Mouse (Mus musculus): ENCODE data around the gene Habp2. TPM values are rescaled to one million over a fixed set of nuclear protein-coding genes. Genes with fewer than 3 reads are reported as not detected.

The Habp2 gene
- polyA plus RNA-seq, 1 experiment from 2014 or later: 20.4 TPM

GRCm38 (mm10) chr19:56263696-56264095 is 23.2 kb upstream of the Habp2 start:
- Histone ChIP-seq H3K4me2 (replicated peaks; ENCODE audit: low read depth, low read length) (no peak overlapping the region), H3K4me1 (ENCODE audit: control insufficient read depth, insufficient read depth, low read length) (no peaks in the 10 kb centered on the region), H3K9ac (ENCODE audit: low read depth, low read length) (no peak overlapping the region), H3K4me3 (ENCODE audit: low read length) (no peak overlapping the region), H3K36me3 (ENCODE audit: control insufficient read depth, insufficient read depth, low read length) (no peaks in the 10 kb centered on the region), H3K27me3 (ENCODE audit: control insufficient read depth, insufficient read depth, low read length) (no peaks in the 10 kb centered on the region), H3K27ac (ENCODE audit: low read depth, low read length) (no peak overlapping the region), H3K9me3 (ENCODE audit: control insufficient read depth, low read length) (no peaks in the 10 kb centered on the region)
- WGBS: 81% methylated on average over 14 of the region's 14 CpGs
- ATAC-seq (ENCODE audit: low FRiP score, low TSS enrichment): 0 out of 2 replicates have a peak, but pooled peaks have one; percentile 40

DNA sequence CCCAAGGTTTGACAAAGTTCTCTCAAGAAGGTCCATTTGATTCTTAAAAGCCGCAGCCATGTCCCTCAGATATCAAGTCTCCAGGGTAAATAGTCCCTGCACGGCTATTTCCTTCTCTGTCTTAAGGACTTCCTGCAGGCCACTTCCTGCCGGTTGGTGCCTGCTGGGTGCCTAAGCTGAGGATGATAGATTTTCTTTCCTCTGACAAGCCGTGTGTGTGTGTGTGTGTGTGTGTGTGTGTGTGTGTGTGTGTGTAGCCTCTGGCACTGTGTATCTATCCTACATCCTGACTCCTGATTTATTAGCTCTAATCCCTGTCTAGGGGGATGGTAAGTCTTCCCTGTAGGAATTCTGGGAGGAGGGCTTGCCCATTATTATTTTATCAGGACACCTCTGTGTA is 22.8 kb upstream of the Habp2 start:
- Histone ChIP-seq H3K27ac (ENCODE audit: low read depth, low read length) (peak overlapping the region; percentile 53; the same call in 1 of the 2 replicates), H3K4me2 (replicated peaks; ENCODE audit: low read depth, low read length) (no peak overlapping the region), H3K4me1 (ENCODE audit: control insufficient read depth, insufficient read depth, low read length) (no peaks in the 10 kb centered on the region), H3K9ac (ENCODE audit: low read depth, low read length) (no peak overlapping the region), H3K27me3 (ENCODE audit: control insufficient read depth, insufficient read depth, low read length) (no peaks in the 10 kb centered on the region), H3K9me3 (ENCODE audit: control insufficient read depth, low read length) (no peaks in the 10 kb centered on the region), H3K36me3 (ENCODE audit: control insufficient read depth, insufficient read depth, low read length) (no peaks in the 10 kb centered on the region), H3K4me3 (ENCODE audit: low read length) (no peak overlapping the region)
- ATAC-seq (ENCODE audit: low FRiP score, low TSS enrichment): peak; percentile 22; the same call in 1 of the 2 replicates
- 34% methylated on average over 4 of the region's 4 CpGs for WGBS

- 68% methylated on average over 5 of the region's 5 CpGs for WGBS
- no peak overlapping the region for H3K4me2 ChIP-seq (replicated peaks; ENCODE audit: low read depth, low read length)
- H3K9me3 ChIP-seq (ENCODE audit: control insufficient read depth, low read length): no peaks in the 10 kb centered on the region
- ATAC-seq (ENCODE audit: low FRiP score, low TSS enrichment): no peak
- H3K27me3 ChIP-seq (ENCODE audit: control insufficient read depth, insufficient read depth, low read length): no peaks in the 10 kb centered on the region
- H3K27ac ChIP-seq (ENCODE audit: low read depth, low read length): peak overlapping the region; percentile 17; the same call in 1 of the 2 replicates
- H3K9ac ChIP-seq (ENCODE audit: low read depth, low read length): no peak overlapping the region
- no peaks in the 10 kb centered on the region for H3K36me3 ChIP-seq (ENCODE audit: control insufficient read depth, insufficient read depth, low read length)
- H3K4me1 ChIP-seq (ENCODE audit: control insufficient read depth, insufficient read depth, low read length): no peaks in the 10 kb centered on the region
- H3K4me3 ChIP-seq (ENCODE audit: low read length): no peak overlapping the region
Observed at GRCm38 (mm10) chr19:56265149-56265548, 21.8 kb upstream of the Habp2 start.

DNA sequence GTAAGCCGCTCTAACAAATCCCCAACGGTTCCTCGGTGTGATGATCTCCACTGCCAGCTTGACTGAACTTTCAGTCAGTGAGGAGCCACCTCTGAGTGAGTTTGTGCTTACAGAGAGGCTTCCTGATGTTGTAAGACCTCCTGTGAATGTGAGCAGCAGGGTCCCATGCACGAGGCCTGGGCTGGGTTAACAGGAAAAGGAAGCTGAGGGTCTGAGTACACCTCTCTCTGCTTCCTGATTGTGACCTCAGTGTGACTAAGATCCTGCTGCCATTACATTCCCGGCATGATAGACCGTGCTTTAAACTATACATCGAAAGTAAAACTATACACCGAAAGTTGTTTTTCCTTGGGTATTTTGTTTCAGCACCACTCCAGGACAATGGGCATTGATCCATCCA is 14.9 kb upstream of the Habp2 start:
- Histone ChIP-seq H3K4me1 (ENCODE audit: control insufficient read depth, insufficient read depth, low read length) (peaks cover 6% of the 10 kb centered on the region; the same call in 1 of the 2 replicates), H3K9me3 (ENCODE audit: control insufficient read depth, low read length) (no peaks in the 10 kb centered on the region), H3K4me2 (replicated peaks; ENCODE audit: low read depth, low read length) (no peak overlapping the region), H3K4me3 (ENCODE audit: low read length) (no peak overlapping the region), H3K9ac (ENCODE audit: low read depth, low read length) (no peak overlapping the region), H3K36me3 (ENCODE audit: control insufficient read depth, insufficient read depth, low read length) (no peaks in the 10 kb centered on the region), H3K27ac (ENCODE audit: low read depth, low read length) (no peak overlapping the region), H3K27me3 (ENCODE audit: control insufficient read depth, insufficient read depth, low read length) (no peaks in the 10 kb centered on the region)
- ATAC-seq (ENCODE audit: low FRiP score, low TSS enrichment): no peak
- 65% methylated on average over 8 of the region's 8 CpGs for WGBS

GRCm38 (mm10) chr19:56277140-56277804 is 9.7 kb upstream of the Habp2 start:
- ATAC-seq (ENCODE audit: low FRiP score, low TSS enrichment): no peak
- H3K27me3 ChIP-seq (ENCODE audit: control insufficient read depth, insufficient read depth, low read length): no peaks in the 10 kb centered on the region
- H3K9me3 ChIP-seq (ENCODE audit: control insufficient read depth, low read length): no peaks in the 10 kb centered on the region
- no peak overlapping the region for H3K27ac ChIP-seq (ENCODE audit: low read depth, low read length)
- peaks cover 6% of the 10 kb centered on the region; the same call in 1 of the 2 replicates for H3K4me1 ChIP-seq (ENCODE audit: control insufficient read depth, insufficient read depth, low read length)
- no peaks in the 10 kb centered on the region for H3K36me3 ChIP-seq (ENCODE audit: control insufficient read depth, insufficient read depth, low read length)
- no peak overlapping the region for H3K4me2 ChIP-seq (replicated peaks; ENCODE audit: low read depth, low read length)
- WGBS: 53% methylated on average over 3 of the region's 3 CpGs
- H3K9ac ChIP-seq (ENCODE audit: low read depth, low read length): no peak overlapping the region
- H3K4me3 ChIP-seq (ENCODE audit: low read length): no peak overlapping the region

- no peak for ATAC-seq (ENCODE audit: low FRiP score, low TSS enrichment)
- no peaks in the 10 kb centered on the region for H3K9me3 ChIP-seq (ENCODE audit: control insufficient read depth, low read length)
- H3K4me3 ChIP-seq (ENCODE audit: low read length): no peak overlapping the region
- H3K4me1 ChIP-seq (ENCODE audit: control insufficient read depth, insufficient read depth, low read length): peaks cover under 1% of the 10 kb centered on the region; the same call in 1 of the 2 replicates
- H3K27me3 ChIP-seq (ENCODE audit: control insufficient read depth, insufficient read depth, low read length): no peaks in the 10 kb centered on the region
- H3K4me2 ChIP-seq (replicated peaks; ENCODE audit: low read depth, low read length): no peak overlapping the region
- H3K36me3 ChIP-seq (ENCODE audit: control insufficient read depth, insufficient read depth, low read length): no peaks in the 10 kb centered on the region
- WGBS: 63% methylated on average over 4 of the region's 4 CpGs
- no peak overlapping the region for H3K9ac ChIP-seq (ENCODE audit: low read depth, low read length)
- H3K27ac ChIP-seq (ENCODE audit: low read depth, low read length): no peak overlapping the region
Observed at GRCm38 (mm10) chr19:56277951-56278350, 9.0 kb upstream of the Habp2 start.

- Histone ChIP-seq H3K4me2 (replicated peaks; ENCODE audit: low read depth, low read length) (no peak overlapping the region), H3K27ac (ENCODE audit: low read depth, low read length) (no peak overlapping the region), H3K4me3 (ENCODE audit: low read length) (no peak overlapping the region), H3K36me3 (ENCODE audit: control insufficient read depth, insufficient read depth, low read length) (no peaks in the 10 kb centered on the region), H3K27me3 (ENCODE audit: control insufficient read depth, insufficient read depth, low read length) (no peaks in the 10 kb centered on the region), H3K4me1 (ENCODE audit: control insufficient read depth, insufficient read depth, low read length) (no peaks in the 10 kb centered on the region; the same call in 1 of the 2 replicates), H3K9me3 (ENCODE audit: control insufficient read depth, low read length) (no peaks in the 10 kb centered on the region), H3K9ac (ENCODE audit: low read depth, low read length) (no peak overlapping the region)
- 81% methylated on average over 11 of the region's 11 CpGs for WGBS
- ATAC-seq (ENCODE audit: low FRiP score, low TSS enrichment): no peak
Observed at GRCm38 (mm10) chr19:56278366-56278765, 8.6 kb upstream of the Habp2 start.

DNA sequence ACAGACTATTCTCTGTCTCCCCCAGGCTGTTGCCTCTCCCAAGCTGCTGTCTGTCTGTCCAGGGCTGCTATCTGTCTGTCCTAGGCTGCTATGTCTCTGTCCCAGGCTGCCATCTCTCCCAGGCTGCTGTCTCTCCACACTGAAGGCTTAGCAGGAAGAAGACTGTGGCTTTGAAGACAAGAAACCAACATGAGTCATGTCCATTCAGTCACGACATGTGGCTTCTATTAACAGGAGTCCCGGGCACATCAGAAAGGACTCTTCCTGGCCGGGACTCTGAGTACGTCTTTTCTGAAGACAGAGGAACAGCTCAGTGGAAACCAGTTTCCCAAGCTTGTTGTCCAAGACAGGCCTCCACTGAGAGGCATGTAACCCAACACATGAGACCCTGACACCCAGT is 1.7 kb upstream of the Habp2 start:
- 63% methylated on average over 4 of the region's 4 CpGs for WGBS
- no peak overlapping the region for H3K27ac ChIP-seq (ENCODE audit: low read depth, low read length)
- no peak overlapping the region for H3K4me2 ChIP-seq (replicated peaks; ENCODE audit: low read depth, low read length)
- H3K9ac ChIP-seq (ENCODE audit: low read depth, low read length): no peak overlapping the region
- H3K36me3 ChIP-seq (ENCODE audit: control insufficient read depth, insufficient read depth, low read length): no peaks in the 10 kb centered on the region
- no peak for ATAC-seq (ENCODE audit: low FRiP score, low TSS enrichment)
- H3K4me3 ChIP-seq (ENCODE audit: low read length): no peak overlapping the region
- H3K9me3 ChIP-seq (ENCODE audit: control insufficient read depth, low read length): no peaks in the 10 kb centered on the region
- peaks cover 4% of the 10 kb centered on the region; the same call in 1 of the 2 replicates for H3K4me1 ChIP-seq (ENCODE audit: control insufficient read depth, insufficient read depth, low read length)
- no peaks in the 10 kb centered on the region for H3K27me3 ChIP-seq (ENCODE audit: control insufficient read depth, insufficient read depth, low read length)

- no peak for ATAC-seq (ENCODE audit: low FRiP score, low TSS enrichment)
- Histone ChIP-seq H3K4me2 (replicated peaks; ENCODE audit: low read depth, low read length) (no peak overlapping the region; the same call in 1 of the 2 replicates), H3K36me3 (ENCODE audit: control insufficient read depth, insufficient read depth, low read length) (no peaks in the 10 kb centered on the region), H3K27ac (ENCODE audit: low read depth, low read length) (peak overlapping the region; percentile 1; the same call in 1 of the 2 replicates), H3K9me3 (ENCODE audit: control insufficient read depth, low read length) (no peaks in the 10 kb centered on the region), H3K4me1 (ENCODE audit: control insufficient read depth, insufficient read depth, low read length) (peaks cover 4% of the 10 kb centered on the region; the same call in 1 of the 2 replicates), H3K9ac (ENCODE audit: low read depth, low read length) (no peak overlapping the region), H3K4me3 (ENCODE audit: low read length) (no peak overlapping the region), H3K27me3 (ENCODE audit: control insufficient read depth, insufficient read depth, low read length) (no peaks in the 10 kb centered on the region)
- WGBS: 79% methylated on average over 15 of the region's 15 CpGs
Observed at GRCm38 (mm10) chr19:56287580-56288367, 837 bp downstream of the Habp2 start.
